Mouse (Mus musculus) adipocyte (in vitro differentiated cells): ENCODE measurements around the gene Gm6993.

Experiments used
- DNase-seq: peaks from one replicate; pipeline ENCODE4 v3.0.0-alpha.2; 2016; ENCODE audit warnings: low spot score

Gene Gm6993

DNA sequence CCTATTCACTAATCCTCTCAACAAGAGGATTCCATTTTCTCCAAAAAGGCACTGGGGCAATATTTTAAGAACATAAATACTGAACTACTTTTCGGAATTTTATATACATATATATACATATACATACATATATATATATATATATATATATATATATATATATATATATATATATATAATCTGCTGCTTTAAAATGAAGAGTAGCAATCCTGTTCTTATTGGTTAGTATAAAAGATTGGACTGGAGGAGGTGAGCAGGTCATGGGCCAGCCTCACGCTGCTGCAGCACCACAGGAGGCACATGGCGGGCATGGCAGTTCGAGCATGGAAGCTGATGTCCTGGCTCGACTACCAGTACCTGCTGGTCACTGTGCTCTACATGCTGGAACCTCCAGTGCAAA is at the start of gene Gm6993:
TSS of gene Gm6993 (plus strand) at position 301 of the 400 bp plus-strand sequence.
- DNase-seq, result no peak

DNA sequence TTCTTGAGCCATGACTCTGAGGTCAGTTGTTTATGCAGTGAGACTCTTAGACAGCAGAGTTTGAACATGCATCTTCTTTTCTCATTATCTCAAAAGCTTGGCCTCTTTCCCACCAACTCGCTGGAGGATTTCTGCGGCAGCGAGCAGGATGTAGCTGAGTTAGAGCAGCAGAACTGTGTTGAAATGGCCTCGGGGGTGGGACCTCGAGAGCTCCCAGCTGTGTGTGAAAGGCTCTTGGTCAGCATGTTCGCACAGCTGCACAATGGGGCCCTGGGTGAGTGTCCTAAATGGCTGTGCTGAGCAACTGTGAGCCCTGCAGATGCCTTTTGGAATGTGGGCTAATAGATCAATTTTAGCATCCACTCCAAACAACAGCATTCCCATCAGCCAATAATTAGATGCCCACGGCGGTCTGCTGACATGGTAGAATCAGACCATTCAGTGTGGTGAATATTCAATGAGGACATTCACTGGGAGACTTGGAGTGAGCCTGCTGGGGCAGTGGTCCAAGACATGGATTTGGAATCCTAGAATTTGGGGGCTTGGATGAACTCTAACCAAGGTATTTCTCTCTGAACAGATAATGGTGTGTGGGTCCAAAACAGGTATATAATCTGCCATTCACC is 49.1 kb upstream of the Gm6993 start:
- peak; percentile 94 for DNase-seq

DNA sequence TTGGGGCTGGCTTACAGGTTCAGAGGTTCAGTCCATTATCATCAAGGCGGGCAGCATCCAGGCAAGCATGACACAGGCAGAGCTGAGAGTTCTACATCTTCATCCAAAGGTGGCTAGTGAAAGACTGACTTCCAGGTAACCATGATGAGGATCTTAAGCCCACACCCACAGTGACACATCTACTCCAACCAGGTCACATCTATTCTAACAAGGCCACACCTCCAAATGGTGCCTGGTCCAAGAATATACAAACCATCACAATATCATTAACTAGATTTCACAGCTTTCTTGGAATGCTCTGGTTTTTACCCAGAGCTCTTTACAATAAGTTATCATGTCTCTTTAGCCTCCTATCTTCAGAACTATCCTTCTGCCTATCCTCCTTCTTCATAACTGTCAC is 38.1 kb upstream of the Gm6993 start:
- no peak for DNase-seq

DNA sequence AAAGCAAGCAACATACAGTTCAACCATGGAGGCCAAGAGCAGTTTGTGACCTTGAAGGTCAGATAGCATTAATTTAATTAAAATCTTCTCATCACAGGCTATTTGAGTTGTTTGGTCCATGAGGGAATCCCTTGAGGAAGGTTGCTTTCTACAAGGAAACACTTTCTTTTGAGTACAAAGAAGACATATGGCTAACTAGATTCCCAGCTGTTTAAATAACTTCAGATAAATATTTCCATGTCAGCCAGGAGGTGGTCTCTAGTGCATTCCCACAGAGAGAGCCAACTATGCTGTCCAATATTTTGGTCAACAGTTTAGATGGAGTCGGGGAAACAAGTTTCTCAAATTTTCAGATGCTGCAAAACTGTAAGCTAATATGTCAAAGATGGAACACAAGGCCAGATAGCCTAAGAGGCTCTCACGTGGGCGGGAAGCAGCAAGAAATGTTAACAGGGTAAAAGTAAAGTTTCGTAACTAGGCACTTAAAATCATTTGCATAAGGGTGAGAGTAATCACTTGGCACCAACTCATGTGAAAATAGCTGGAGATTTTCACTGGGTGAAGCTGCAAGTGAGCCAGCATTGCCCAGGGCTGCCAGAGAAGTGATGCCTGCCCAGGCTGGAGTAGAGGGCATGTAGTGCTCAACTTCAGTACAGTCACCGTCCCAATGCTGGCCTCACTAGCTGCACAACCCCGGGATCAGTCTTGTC is 36.7 kb upstream of the Gm6993 start:
- DNase-seq, result peak; percentile 96

DNA sequence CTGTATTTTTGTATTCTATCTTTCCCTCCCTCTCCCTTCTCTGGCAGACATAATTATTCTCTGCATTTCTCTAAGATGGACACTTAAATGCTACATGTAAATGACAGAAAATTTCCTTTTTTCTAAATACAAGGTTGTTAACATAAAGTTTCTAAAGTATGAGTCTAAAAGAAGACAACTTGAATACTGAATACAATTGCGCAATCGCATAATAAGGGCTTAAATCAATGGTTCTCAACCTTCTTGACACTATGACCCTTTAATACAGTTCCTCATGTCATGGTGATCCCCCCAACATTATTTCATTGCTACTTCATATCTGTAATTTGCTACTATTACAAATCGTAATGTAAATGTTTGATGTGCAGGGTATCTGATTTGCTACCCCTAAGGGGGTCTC is 35.7 kb upstream of the Gm6993 start:
- DNase-seq, result no peak

DNA sequence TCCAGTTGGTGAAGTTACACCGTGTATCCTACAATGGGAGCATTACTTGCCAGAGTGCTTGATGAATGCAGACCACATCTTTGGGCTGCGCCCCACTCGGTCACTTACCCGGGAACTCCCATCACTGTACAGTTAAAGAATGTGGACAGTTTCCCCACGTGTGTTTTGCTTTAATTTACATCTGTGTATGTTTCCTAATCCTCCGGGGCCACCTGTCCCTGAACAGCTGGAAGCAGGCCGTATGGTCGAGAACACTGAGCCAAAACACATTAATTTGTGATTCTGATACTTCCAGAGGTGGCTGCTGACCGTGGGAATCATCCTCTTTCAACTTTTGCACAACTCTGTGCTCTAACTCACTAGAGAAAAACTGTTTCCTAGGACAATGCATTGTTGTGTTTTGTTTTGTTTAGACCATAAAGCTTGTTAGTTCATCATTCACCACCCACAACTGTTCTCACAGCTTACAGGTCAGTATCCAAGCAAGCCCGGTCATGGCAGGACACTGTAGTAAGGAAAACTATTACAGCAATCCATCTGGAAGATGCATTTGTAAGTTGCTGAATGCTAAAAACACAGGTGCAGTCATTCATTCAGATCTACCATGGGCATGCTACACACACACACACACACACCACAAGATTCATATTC is 34.5 kb upstream of the Gm6993 start:
- DNase-seq, result peak; percentile 69

DNA sequence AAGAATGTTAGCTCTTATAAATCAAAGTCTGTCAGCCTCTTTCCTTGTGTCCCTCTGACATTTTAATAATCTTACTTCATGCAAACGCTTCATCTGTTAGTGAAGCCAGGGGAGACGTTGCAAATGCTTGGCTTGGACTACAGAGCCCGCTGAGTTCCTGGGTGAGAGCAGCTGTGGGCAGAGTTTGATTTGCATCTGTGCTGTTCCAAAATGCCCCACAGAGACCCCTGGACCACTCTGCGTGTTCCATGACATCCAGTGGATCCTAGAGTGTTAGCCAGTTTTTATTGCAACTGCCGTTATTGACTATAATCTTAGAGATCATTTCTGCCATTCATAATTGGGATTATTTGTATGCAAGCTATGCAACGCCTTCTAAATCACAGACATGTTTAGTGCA is 31.8 kb upstream of the Gm6993 start:
- no peak for DNase-seq

DNA sequence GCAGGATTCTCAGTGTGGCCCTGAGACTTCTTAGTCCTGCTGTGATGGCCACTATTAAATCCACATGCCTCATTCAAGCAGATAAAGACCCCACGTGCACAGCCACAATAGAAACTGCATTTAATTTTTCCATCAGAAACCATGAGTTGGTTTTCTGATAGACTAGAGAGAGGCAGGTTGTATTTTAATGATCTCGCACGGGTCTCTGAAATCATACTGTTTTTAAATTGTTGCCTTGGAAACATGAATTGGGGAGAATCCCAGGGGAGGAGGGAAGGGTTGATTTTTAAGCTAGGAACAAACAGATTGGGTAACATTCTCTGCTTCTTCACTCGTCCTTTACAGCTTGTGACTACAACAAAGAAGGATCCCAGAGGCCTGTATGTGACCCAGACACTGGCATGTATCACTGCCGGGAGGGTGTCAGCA is 31.2 kb upstream of the Gm6993 start:
- DNase-seq, result peak; percentile 47

DNA sequence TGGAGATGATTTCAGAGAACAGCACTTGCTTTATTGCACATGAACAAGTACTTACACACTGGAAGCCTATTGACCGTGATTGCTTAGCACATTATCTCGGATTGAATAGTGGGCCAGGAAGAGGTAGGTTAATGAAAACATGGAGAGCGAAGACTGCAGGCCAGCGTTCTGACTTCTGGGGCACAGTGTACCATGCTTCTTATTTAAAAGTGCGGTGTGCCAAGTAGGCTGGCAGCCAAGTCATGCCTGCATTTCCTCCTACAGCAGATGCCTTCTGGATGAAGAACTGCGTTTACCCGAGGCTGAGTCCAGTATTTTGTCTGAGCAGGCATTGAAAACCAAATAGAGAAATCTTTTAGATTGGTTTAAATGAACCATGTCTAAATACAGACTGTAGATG is 27.0 kb upstream of the Gm6993 start:
- DNase-seq, result peak; percentile 78

DNA sequence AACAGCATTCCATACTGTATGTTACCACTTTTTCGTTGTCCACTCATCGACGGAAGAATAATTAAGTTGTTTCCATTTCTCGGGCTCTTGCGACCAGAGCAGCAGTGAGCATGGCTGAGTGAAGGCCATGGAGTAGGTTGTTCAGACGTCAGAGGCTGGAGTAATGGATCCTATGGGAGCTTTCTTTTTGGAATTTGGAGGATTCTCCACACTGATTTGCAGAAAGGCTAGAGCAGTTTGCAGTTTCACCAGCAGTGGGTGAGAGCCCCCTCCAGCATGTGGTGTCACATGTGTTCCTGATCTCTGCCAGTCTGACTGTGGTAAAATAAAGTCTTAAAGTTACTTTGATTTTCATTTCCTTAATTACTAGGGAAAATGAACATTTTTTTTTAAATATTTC is 25.6 kb upstream of the Gm6993 start:
- no peak for DNase-seq

DNA sequence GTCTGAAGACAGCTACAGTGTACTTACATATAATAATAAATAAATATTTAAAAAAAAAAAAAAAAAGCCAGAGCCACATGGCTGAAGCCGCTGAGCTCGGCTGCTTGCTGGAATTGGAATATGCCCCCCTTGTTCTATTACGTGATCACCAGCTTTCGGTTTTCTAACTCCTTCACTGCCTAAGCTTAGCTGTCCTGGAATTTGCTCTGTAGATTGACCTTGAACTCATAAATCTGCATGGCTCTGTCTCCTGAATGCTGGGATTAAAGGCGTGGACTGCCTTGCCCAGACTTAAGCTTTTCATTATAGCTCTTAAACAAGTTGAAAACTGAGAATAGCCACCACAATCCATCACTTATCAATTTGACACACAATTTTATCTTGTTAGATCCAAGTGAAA is 23.3 kb upstream of the Gm6993 start:
- DNase-seq, result no peak

DNA sequence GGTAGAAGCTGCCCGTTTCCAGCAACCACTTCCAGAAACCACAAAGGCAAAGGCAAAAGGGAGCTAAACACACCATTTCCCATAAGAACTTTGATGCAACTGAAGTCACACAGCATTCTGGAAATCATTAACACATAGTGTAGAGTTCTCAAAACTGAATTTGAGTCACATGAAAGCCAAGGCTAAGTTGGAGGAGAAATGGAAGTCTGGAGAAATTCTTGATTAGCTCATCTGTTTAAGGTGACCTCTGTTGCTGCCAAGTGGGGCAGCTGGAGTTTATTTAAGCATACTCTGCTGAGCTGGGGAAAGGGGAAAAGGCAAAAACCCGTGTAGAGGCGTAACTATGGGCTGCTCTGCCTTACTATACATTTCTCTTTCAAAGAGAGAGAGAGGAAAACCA is 21.8 kb upstream of the Gm6993 start:
- DNase-seq, result peak; percentile 91

DNA sequence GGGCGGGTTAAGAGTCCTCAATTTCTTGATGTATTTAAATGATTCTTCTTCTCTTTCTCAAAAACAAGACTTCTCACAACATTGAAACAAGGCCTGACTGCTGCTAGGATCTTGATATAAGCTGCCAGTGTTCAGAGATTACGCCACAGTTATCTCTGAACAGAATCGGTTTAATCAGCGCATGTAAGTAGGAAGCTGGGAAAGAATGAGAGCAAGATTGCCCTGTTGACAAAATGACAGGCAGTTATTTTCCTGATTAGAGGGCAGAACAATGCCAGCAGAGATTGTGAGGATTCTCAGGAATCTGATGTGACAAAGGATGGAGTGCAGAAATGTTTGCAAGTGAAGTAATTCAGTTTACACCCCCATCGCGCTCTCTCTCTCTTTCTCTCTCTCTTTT is 19.0 kb upstream of the Gm6993 start:
- DNase-seq, result no peak

DNA sequence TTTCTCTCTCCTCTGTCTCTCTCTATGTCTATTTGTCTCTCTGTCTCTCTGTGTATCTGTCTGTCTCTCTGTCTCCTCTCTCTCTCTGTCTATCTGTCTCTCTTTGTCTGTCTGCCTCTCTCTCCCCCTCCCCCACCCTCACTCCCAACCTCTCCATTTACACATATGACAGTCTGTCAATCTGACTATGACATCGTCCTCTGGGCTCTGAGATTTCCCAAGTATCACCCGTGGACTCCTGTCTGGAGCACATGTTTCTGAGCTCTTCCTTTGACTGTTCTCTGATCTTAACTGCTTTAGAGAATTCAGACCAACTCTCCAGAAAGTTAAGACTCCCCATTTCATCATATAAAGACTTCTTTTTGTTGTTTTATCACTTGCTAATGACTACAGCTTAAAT is 18.3 kb upstream of the Gm6993 start:
- peak; percentile 51 for DNase-seq

DNA sequence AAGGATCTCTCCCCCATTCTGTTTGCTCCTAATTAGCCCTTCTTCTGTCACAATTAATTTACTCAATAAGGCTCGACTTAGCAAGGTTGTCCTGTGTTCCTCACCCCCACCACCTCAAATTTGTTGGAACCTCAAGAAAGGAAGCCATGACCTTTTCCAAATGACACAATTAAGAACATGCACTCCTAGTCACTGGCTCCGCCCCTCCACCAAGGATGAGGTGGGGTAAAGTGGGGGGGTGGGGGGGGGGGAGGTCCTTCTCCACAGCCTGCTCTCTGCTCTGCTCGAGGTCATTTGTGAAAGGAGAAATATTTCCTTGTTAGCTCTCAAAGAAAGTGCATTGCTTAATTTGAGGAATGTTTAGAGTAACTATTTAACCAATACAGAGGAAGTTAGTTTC is 17.8 kb upstream of the Gm6993 start:
- DNase-seq, result no peak

DNA sequence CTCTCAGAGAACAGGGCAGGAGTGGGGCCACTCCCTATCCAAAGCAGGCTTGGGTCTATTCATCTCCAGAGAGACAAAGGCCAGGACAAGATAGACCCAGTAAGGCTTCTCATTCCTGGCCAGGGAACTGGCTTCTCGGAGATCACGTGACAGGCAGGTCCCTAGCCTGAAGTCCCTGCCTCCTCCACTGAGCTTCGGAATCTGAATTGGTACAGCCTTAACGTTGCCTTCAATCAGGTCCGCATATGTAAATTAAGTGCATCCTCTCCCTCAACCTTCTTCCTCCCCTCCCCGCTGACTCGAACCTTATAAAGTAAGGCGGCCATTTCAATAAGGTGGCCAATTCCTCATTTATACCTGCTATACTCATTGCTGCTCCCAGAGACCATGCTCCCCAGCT is 15.1 kb upstream of the Gm6993 start:
- no peak for DNase-seq

DNA sequence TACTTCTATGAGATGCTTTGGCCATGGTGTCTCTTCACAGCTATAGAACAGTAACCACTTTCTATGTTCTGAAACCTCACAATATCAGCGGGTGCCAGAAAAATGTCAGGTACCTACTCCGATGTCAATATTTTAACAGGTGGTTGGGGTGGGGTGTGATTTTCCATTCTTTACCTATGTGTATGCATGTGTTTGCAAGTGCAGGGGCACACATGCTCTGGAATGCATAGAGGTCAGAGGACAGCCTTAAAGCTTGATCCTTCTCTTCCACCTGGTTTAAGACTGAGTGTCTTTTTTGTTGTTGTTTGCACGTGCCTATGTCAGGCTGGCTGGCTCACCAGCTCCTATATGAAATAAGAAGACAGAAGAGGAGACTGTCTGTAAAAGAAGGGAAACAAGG is 13.4 kb upstream of the Gm6993 start:
- DNase-seq, result no peak

DNA sequence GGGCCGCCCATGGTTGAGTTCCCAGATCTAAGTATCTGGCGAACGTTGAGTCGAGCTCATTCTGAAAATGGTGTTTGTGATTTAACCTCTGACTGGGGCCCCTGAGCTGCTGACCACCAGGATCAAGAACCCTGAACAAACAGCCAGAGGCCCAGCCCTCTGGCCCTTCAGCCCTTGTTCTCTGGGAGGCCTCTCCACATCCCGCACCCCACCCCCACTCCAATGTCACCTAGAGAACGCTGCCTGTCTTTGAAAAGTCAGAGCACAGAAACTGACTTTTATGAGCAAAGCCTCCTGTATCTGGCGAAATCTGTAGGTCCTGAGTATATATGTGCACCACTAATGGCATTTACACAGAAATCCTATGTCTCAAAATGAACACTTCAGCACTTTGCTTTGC is 11.7 kb upstream of the Gm6993 start:
- no peak for DNase-seq

DNA sequence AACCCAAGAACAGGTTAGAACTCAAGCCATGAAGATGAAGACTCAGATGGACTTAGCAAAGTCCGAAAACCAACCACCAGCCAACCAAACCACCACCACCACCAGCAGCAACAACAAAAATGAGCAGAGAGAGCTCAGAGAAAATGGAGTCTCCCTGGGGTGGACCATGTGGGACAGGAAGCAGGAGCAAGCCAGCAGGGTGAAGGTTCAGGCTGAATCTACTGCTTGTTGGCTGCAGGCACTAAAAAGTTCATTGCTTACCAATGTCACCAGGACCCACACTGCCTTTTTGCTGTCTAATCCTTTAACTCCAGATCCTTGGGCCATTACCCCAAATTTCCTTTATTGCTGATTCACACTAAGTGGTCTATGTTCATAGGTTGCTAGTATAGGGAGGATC is 7.9 kb upstream of the Gm6993 start:
- peak; percentile 64 for DNase-seq

DNA sequence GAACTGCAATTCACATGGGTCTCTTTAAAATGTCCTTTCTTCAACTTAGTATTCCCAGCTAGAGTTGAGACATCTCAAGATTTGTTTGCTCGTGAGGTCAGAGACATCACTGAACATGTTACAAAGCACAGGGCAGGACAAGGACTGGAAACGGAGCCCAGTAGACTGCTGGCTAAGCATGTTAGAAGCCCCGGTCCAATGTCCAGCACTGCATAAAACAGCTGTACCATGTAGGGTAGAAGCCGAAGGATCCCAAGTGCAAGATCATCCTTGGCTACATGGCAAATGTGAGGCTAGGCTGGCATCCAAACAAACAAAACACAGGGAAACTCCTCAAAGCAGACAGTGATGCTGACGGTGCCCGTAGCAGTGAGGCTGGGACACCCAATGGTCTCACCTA is 5.6 kb upstream of the Gm6993 start:
- DNase-seq, result no peak

DNA sequence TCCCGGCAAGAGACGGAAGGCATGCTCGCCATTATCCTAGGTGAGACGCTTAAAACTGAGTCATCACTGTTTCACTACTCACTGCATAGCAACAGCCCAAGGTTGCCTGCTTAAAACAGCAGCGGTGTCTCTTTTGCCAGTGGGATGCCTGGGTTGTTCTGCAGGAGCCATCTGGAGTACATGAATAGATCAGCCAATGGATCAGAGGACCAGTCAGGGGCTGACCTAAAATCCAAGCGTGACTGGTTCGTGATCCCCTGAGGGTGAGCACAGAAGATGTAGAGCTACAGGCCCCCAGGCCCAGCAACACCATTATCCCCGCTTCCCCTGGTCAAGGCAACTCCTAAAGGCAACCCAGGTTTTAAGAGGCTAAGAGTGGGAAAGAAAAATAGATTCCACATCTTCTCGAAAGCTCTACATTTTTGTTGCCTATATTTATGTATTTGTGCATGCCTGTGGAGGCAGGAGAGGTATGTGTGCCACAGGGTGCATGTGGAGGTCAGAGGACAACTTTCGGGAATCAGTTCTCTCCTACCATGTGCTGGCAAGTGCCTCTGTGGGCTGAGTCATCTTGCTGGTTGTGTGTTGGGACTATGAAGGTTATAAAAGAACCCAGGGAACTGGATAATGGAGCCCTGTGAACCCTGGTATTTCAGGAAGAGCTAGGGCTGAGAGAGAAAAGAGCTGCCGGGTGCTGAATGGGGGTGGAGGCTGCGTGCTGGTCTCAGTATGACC is 3.5 kb upstream of the Gm6993 start:
- no peak for DNase-seq

DNA sequence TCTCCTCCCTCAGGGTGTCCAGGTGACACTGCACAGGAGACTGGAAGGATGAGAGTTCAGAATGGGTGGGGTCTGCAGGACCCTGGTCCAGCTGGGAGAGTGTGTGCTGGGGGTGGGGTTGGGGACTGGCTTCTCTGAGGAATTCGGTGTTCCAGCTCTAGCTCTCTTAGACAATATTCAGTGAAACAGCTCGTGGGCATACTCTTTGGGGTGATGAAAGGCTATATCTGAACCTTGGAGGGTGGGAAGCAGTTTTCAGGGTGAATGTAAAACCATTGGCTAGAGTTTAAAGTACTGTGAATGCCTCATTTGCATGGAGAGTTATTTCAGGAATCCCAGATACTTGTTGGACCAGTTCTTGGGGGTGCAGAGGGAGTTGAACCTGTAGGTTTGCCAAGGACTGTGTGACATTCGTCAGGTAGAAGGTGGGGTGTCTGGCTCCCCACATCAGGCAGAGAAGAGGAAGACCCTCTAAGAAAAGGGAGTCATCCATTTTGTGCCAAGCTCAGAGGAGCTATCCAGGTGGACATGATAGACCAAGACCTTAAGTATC is 1.5 kb upstream of the Gm6993 start:
- DNase-seq, result no peak

DNA sequence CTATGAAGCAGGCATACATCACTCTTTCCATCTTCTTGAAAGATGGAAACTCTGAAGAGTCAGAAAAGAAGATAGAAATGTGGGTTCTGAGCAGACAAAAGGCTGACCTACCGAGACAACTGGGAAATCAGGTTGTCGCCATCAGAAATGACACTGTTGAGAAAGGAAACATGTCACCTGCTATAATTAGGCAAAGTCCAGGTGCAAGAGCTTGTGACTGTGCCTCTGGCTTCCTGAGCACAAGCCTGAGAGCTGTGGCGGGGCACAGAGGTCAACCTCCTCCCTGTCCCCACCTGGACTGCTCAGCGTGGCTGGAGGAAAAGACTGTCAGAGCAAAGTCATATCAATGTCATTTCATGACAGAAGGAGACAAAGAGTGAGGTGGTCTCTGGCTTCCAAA is 772 bp upstream of the Gm6993 start:
- no peak for DNase-seq
